Mouse (Mus musculus): ENCODE results near the gene E2f1. TPM values are rescaled to one million over a fixed set of nuclear protein-coding genes. Genes with fewer than 3 reads are reported as not detected.
A peak's percentile ranks its signal among the peaks of the same experiment; 100 is the strongest.

Gene E2f1
- total RNA-seq, 2 experiments from 2014 or later, result 0.57 to 0.77 TPM

- DNase-seq, result no peak
Measured at GRCm38 (mm10) chr2:154551927-154552326, 17.8 kb downstream of the E2f1 start.

GRCm38 (mm10) chr2:154551476-154551875 is 18.2 kb downstream of the E2f1 start, which contains the start of gene Actl10:
Actl10 (plus strand) TSS chr2:154551776.
- DNase-seq, result no peak

- DNase-seq, result no peak
Measured at GRCm38 (mm10) chr2:154550937-154551336, 18.8 kb downstream of the E2f1 start.

DNA sequence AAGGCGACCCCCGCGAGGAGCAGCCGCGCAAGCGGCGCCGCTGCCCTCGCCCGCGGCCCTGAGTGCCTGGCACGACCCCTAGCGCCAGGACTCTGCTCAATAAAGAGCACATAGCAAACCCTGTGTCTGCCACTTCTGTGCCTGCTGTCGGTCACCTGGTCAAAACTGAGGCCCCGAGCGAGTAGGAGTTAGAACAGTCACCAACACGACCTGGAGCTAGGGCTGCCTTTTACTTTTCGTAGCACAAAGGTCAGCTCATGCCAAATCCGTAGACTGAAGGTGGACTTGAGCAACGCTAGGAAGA is 19.9 kb downstream of the E2f1 start:
- DNase-seq, result no peak

GRCm38 (mm10) chr2:154549127-154549885 is 20.4 kb downstream of the E2f1 start:
- peak; percentile 59 for DNase-seq

- peak; percentile 26 to 54 for DNase-seq
Measured at GRCm38 (mm10) chr2:154548688-154549087, 21.0 kb downstream of the E2f1 start.

DNA sequence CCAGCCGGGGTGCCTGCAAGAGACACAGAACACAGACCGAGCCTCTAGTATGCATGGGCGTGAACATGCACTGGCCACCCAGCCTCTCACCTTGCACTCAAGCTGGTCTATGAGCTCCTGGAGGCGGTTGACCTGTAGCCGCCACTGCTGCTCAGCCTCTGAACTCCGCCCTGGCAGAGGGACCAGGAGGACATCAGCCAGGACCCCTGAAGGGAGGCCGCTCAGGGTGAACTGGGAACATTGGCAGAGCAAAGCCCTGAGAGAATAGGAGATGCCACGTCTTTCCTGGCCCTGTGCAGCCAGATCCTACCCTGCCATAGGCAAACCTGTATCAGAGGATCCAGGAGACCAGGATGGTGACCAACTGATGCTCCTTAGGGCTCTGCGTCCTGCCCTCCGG is 23.0 kb downstream of the E2f1 start, which contains the start of gene 1700003F12Rik:
TSS of gene 1700003F12Rik (plus strand) at position 375 of the 400 bp plus-strand sequence.
- DNase-seq, result no peak

DNA sequence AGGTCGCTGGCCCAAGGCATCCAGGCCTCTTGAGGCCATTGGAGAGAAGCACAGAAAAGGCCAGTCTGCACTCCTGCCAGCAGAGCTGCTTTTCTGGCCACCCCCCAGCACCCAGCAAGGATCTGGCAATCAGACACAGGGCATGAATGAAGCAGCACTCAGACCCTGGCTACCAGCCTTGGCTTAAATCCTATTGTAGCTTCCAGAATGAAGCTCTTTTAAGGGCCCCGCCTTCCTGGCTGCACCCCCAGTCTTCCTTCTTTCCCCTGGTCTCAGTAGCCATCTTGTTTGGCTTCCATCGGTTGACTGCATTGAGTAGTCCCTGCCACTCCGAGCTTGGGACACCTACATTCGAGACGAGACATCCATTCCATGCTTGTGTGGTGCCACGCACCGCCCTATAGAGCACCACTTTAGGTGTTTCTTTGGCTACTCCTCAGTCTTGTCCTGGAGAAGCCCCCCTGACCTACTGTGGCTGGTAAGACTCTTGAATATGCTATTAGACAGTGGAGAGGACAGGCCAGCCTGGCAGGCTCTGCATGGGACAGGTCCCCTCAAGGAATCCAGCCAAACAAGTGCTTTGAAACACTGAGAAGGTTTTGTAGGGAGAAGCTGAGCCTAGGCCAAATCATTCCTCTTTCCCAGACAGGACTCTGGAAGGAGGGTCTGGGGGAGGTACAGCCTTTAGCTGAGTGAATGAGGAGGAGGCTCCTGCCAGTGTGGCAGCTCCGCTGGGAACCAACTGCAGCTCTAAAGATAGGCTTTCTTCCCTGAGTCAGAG is 25.9 kb downstream of the E2f1 start:
- DNase-seq, result peak; percentile 80 to 87

- no peak for DNase-seq
Measured at GRCm38 (mm10) chr2:154541630-154542029, 28.1 kb downstream of the E2f1 start.

- DNase-seq, result peak in 1 of 2 experiments; percentile 68
Measured at GRCm38 (mm10) chr2:154539720-154540119, 30.0 kb downstream of the E2f1 start.

- no peak for DNase-seq
Measured at GRCm38 (mm10) chr2:154538710-154539109, 31.0 kb downstream of the E2f1 start.

DNA sequence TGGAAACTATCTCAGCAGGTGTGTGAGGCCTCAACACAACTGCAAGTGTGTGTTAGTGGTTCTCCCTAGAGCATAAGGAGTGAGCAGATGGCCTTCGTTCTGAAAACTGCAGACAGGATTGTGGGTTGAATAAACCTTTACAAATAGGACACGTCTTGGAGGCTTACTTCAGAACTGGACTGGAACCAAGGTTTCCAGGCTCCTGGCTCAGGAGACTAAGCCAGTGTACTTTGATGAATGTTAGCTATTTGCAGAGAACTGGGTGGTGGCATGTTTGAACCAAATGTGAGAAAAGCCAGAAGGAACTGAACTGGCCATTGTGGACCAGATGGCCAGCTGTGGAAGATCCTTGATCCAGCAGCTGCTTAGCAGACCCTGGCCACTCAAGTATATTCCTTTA is 31.4 kb downstream of the E2f1 start:
- peak; percentile 40 to 67 for DNase-seq

DNA sequence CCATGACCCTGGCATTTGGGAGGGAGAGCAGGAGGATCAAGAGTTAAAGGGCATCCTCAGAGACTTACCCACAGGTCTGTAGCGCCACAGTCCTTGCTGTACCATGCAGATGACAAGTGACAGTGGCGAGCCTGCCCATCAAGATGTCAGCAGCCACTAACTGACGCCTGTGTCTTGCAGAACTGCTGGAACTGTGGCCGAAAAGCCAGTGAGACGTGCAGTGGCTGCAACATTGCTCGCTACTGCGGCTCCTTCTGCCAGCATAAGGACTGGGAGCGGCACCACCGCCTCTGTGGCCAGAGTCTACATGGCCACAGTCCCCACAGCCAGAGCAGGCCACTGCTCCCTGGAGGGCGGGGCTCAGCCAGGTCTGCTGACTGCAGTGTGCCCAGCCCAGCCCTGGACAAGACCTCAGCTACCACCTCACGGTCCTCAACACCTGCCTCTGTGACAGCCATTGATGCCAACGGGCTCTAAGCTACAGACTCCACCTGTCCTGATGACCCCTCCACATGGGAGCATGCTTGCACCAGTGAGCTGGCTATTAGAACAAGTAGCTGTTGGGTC is 34.9 kb downstream of the E2f1 start:
- no peak for DNase-seq

DNA sequence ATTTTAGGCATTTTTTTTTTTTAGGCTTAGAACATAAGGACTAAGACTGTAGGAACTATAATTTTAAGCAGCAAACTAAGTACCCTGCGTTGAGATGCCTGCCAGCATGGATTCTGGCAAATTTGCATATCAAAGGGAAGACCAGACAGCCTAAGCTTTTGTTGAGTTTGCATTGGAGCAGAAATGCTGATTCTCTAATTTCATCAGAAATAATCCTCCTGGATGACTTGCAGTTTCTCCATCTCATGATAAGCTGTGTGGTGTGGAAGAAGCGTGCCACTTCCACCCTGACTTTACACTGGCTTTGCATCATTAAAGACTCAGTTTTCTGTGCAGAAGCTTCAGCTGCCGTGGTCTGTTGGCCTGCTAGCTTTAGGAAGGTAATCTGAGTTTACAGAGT is 36.8 kb downstream of the E2f1 start:
- no peak for DNase-seq

DNA sequence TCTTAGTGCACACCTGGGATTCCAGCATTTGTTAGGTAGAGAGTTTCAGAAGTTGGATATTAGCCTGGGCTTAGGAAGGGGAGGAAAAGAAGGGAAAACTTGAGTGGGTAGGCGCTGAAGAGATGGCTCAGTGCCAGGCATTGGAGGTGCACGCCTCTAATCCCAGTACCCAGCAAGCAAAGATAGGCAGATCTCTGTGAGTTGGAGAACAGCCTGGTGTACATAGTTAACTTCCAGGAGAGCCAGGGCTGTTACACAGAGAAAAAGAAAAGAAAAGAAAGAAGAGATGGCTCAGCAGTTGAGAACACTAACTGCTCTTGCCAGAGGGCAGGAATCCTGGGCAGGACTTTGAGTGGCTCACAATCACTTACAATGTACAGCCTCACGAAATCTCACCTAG is 43.2 kb downstream of the E2f1 start:
- DNase-seq, result no peak

- DNase-seq, result no peak
Measured at GRCm38 (mm10) chr2:154525285-154525684, 44.4 kb downstream of the E2f1 start.

DNA sequence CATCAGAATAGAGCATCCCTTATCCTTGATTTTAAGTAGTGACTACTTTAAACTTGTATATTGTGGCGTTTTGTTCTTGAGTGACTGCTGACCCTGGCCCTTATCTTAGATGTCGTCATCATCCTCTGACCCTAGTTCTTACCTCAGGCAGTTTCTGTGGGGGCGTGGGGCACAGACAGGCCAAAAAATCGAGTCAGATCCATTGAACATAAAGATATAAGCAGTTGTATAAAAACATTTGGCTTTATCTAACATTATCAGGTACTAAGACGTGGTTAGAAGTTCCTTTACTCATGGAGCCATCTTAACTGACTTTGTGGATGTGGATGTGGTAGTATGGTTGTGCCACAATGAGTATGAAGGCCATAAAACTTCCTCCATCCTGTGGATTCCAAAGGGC is 47.4 kb downstream of the E2f1 start:
- DNase-seq, result no peak

DNA sequence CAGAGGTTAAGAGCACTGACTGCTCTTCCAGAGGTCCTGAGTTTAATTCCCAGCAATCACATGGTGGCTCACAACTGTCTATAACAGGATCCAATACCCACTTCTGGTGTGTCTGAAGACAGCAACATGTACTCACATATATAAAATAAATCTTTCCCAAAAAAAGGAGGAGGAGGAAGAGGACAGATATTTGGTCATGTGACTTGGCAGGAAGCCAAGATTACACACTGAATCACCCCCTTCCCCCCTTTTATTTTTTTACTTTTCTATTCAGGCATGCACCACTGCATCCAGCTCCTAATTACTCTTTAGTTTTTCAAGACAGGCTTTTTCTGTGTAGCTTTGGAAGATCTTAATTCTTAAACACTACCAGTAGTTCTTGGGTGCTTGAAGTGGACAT is 48.2 kb downstream of the E2f1 start:
- no peak for DNase-seq

GRCm38 (mm10) chr2:154517424-154517823 is 52.3 kb downstream of the E2f1 start:
- no peak for DNase-seq

- no peak for DNase-seq
Measured at GRCm38 (mm10) chr2:154516944-154517343, 52.7 kb downstream of the E2f1 start.

DNA sequence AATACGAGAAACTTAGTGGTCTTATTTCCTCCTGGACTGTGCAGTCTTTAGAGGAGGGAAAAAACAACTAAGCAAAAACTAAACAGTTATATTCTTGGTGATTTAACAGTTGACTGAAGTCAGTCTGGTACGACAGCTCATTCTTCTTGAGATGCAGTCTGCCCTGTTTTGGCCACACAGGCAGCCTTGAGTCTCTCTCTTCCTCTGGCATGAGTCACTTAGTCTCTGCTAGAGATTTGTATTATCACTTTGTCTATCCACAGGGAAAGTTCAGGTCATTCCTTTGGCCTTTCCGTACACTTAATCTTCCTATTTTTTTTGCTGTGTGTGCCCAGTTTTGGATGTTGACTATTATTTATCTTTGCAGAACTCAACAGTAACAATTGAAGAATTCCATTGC is 59.6 kb downstream of the E2f1 start:
- DNase-seq, result no peak

Measured in heart, adult 18-20 months (tissue).